Mouse (Mus musculus) left cerebral cortex, postnatal 25 days (tissue): ENCODE measurements around the gene Sphk1. TPM values are rescaled to one million over a fixed set of nuclear protein-coding genes. Genes with fewer than 3 reads are reported as not detected.

ENCODE experiments used
- DNase-seq, 2 experiments: peaks; one replicate each; pipeline ENCODE4 v3.0.0; 2022; ENCODE audit warnings: low spot score in 2 of 2, mixed read lengths in 1 of 2
- intact Hi-C: fragments of 180-260 bp; cut with DNase I; formaldehyde crosslinking; loops from one replicate; pipeline ENCODE4 v1.15.1; 2025
- total RNA-seq, 2 experiments: library from RNA; stranded (reverse); gene quantifications; 2 replicates each; pipeline ENCODE4 v1.2.3; 2021

Sphk1 gene
- total RNA-seq, 2 experiments from 2014 or later = 4.9 to 5.5 TPM

- no peak for DNase-seq
- intact Hi-C loops = no loop called here
Measured at GRCm38 (mm10) chr11:116570821-116571220, 40.1 kb downstream of the Sphk1 start.

GRCm38 (mm10) chr11:116571767-116572679, 41.3 kb downstream of the Sphk1 start:
- intact Hi-C loops = no loop called here

GRCm38 (mm10) chr11:116572756-116573543, 42.2 kb downstream of the Sphk1 start:
- DNase-seq = peak; percentile 46 to 84
- intact Hi-C loops = no loop called here

More at GRCm38 (mm10) chr11:116571767-116572679, 41.3 kb downstream of the Sphk1 start:
- DNase-seq = no peak

- no peak for DNase-seq
- intact Hi-C loops = no loop called here
Measured at GRCm38 (mm10) chr11:116574486-116574885, 43.8 kb downstream of the Sphk1 start.

- intact Hi-C loops = no loop called here
- no peak for DNase-seq
Measured at GRCm38 (mm10) chr11:116574982-116575381, 44.3 kb downstream of the Sphk1 start.

GRCm38 (mm10) chr11:116575396-116575795, 44.7 kb downstream of the Sphk1 start:
- intact Hi-C loops = no loop called here

GRCm38 (mm10) chr11:116579280-116579679, 48.6 kb downstream of the Sphk1 start:
- no peak for DNase-seq
- intact Hi-C loops = no loop called here

More at GRCm38 (mm10) chr11:116575396-116575795, 44.7 kb downstream of the Sphk1 start:
- no peak for DNase-seq

GRCm38 (mm10) chr11:116580031-116580652, 49.4 kb downstream of the Sphk1 start:
- DNase-seq = peak in 1 of 2 experiments; percentile 23
- intact Hi-C loops = no loop called here

- peak; percentile 49 to 66 for DNase-seq
- intact Hi-C loops = no loop called here
Measured at GRCm38 (mm10) chr11:116580711-116581375, 50.1 kb downstream of the Sphk1 start.

GRCm38 (mm10) chr11:116581376-116581814, 50.7 kb downstream of the Sphk1 start, which contains the start of gene Ube2o:
Ube2o (minus strand) TSS chr11:116581447.
- intact Hi-C loops = no loop called here
- peak; percentile 89 to 90 for DNase-seq

- intact Hi-C loops = loop anchor here (2.0 kb wide), 1 partner anchor 43 kb away; no protein-coding TSS in a partner anchor
Measured at GRCm38 (mm10) chr11:116585682-116586081, 55.0 kb downstream of the Sphk1 start.

More at GRCm38 (mm10) chr11:116585682-116586081, 55.0 kb downstream of the Sphk1 start:
- no peak for DNase-seq

Other genes with a start within 250 kb of the Sphk1 start
- not detected for gene Galr2, start 250.0 kb upstream of the Sphk1 start, total RNA-seq
- 10 to 100 TPM; 95.7 to 97.4 TPM for gene Exoc7, start 223.7 kb upstream of the Sphk1 start, total RNA-seq
- 1 to 10 TPM; 4.8 to 6.3 TPM for gene Foxj1, start 195.5 kb upstream of the Sphk1 start, total RNA-seq
- gene Rnf157, start 117.9 kb upstream of the Sphk1 start, total RNA-seq = 100 to 1,000 TPM; 252 to 278 TPM
- gene Ubald2, start 96.8 kb upstream of the Sphk1 start, total RNA-seq = 10 to 100 TPM; 31.3 to 33.7 TPM
- not detected for gene Qrich2, start 64.7 kb upstream of the Sphk1 start, total RNA-seq
- gene Prpsap1, start 36.7 kb upstream of the Sphk1 start, total RNA-seq = 10 to 100 TPM; 65.7 to 76.2 TPM
- gene Ube2o, start 50.5 kb downstream of the Sphk1 start, total RNA-seq = 100 to 1,000 TPM; 117 to 119 TPM
- gene Aanat, start 55.5 kb downstream of the Sphk1 start, total RNA-seq = 1 to 10 TPM in 1 of 2 experiments, under 1 TPM in 1; 0.64 to 1.5 TPM
- gene Rhbdf2, start 96.1 kb downstream of the Sphk1 start, total RNA-seq = 1 to 10 TPM; 1.3 to 1.4 TPM
- gene Prcd, start 122.6 kb downstream of the Sphk1 start, total RNA-seq = 1 to 10 TPM; 4.6 to 6.7 TPM
- 10 to 100 TPM; 39.9 TPM for gene Cygb, start 123.4 kb downstream of the Sphk1 start, total RNA-seq
- not detected for gene St6galnac1, start 244.6 kb downstream of the Sphk1 start, total RNA-seq